Mouse (Mus musculus) adrenal gland, adult 2 months (tissue): ENCODE measurements around the gene Celf3. TPM values are rescaled to one million over a fixed set of nuclear protein-coding genes. Genes with fewer than 3 reads are reported as not detected.

ENCODE experiments used
- DNase-seq: peaks from one replicate; pipeline ENCODE4 v3.0.0; 2021
- polyA plus RNA-seq: library from polyadenylated mRNA; depleted of rRNA; stranded (reverse); fragments of >200 nt; gene quantifications from 2 replicates; pipeline ENCODE4 v1.2.3, GENCODE M21; 2012; rRNA removed
- total RNA-seq, 2 experiments: library from RNA; stranded (reverse); gene quantifications; 2 replicates each; pipeline ENCODE4 v1.2.3; 2021

Gene Celf3
- total and polyA plus RNA-seq, 3 experiments = 17.6 to 62.2 (median 27.7) TPM

DNA sequence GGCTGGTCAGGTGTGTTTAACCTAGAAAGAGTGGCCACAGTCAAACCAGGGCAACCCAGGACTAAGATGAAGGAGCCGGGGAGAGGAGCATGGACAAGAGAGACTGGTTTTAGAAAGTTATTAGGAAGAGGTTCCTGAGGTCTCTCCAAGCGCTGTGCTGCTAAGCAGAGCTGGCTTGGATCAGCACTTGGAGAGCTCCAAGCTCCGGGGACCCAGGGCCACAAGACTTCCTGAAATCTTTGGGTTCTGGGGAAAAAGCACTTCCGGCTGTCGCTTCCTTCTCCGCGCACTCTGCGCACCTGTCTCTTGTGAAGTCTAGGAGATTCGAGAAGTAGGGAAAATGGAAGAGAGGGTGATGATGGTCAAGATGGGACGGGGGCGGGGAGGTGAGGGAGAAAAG, 1.5 kb downstream of the Celf3 start:
- no peak for DNase-seq

DNA sequence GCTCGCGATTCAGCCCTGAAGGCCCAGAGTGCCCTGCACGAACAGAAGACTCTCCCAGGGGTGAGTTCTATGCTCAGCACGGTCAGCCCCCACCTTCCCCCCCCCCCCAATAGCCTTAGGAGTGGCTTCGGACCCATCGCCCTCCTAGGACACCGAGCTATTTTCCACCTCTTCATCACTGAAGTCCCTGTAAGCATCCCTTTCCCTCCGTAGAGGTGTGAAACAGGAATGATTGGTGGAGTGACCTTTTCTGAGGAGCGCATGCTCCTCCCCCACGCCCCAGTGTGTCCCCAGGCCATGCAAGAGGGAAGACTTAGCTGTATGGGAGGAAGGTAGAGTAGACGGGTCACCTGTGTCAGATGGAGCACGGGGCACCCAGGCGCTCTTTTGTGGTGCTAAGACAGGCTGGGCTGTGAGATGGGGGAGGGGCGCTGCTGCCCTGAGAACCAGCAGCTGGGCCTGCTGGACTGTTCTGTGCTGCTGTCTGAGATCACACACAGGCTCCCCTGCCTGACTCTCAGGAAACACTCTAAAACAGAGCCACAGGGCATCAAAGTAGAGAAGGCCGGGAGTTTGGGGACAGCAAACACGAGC, 2.3 kb downstream of the Celf3 start, which contains the start of gene Riiad1:
Riiad1 (minus strand) TSS at position 51 of the 594 bp plus-strand sequence.
- no peak for DNase-seq

DNA sequence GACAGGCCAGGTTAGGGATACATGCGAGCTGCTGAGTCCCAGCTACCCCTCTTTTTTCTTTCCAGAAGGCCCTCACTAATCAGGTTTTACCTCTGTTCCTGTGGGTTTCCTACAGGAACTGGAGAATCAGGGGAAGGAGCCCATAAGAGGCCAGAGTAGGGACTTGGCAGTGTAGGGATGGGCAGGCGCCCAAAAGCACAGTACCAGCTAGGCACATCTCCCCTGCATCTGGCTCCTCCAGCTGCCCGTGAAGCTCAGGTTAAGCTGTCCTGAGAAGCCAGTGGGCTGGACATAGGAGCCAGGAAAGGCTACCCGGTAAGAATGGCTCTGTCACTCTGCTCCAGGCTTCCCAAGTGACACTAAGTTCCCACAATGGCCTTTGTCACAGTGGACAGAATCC, 3.3 kb downstream of the Celf3 start:
- no peak for DNase-seq

DNA sequence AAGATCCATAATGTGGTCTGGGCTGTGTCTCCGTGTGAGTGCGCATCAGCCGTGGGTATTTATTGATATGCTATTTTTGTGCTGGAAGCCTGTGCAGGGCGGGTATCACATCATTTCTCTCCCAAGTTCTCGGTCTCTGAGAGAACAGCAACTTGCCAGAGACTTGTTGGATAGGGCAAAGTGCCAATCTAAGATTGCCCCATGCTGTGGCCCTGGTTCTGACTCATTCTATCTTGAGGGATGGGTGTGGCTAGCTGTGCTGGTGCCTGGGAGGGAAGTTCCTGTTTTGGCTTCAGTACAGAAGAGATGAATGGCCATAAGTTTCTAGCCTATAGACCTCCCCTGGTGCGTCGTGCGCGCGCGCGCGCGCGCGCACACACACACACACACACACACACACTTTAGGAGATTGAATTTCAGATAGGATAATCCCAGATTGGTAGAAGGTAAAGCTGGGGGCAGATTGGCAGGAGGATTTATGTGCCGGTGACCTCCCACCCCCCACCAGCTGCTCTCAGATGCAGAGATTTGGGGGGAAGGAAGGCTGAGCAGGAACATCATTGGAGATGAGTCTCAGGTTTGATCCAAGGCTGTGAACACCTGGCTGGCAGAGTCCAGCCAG, 4.8 kb downstream of the Celf3 start:
- DNase-seq = peak; percentile 58

DNA sequence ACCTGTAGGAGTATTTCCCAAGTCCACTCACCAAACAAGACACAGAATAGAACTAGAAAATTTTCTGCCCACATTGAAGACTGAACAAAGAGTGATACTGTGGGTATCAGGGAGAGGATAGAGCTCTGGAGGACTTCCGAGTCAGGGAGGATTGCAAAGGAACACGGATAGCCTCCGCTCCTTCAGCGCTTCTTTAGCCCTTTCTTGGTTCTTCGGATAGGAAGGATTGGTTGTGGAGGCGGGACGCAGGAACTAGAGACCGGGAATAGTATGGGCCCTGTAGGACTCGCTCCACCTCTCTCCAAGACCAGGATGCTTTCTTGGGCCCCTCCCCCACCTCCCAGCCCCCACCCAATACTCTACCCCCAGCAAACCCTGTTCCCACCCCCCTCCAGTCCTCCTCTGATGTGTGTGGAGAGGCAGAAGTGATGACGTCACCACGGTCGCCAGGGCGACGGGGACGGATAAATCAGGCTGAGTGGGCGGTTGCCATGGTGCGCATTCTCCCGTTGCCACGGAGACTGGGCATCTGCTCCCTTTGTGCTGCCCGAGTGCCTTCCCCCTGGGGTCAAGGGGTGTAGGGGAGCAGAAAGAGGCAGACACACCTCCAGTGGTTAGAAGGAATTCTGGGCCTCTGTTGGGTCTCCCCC, 5.8 kb downstream of the Celf3 start:
- peak; percentile 54 for DNase-seq

DNA sequence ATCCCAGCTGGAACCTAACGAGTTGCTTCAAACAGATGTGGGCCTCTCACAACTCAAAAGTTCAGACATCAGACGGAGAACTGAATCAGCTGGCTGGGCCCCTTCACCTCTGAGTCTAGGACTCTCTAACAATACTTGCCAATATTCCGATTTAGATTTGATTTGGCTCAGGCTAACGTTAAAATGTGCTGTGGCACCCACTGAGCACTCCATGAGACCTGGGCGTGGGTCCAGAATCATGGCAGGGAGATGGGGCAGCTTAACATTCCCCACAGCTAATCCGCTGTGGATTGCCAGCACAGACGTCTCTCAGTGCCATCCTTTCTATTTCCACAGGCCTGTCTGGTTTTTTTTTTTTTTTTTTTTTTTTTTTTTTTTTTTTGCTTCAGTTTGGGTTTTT, 7.8 kb downstream of the Celf3 start:
- no peak for DNase-seq

DNA sequence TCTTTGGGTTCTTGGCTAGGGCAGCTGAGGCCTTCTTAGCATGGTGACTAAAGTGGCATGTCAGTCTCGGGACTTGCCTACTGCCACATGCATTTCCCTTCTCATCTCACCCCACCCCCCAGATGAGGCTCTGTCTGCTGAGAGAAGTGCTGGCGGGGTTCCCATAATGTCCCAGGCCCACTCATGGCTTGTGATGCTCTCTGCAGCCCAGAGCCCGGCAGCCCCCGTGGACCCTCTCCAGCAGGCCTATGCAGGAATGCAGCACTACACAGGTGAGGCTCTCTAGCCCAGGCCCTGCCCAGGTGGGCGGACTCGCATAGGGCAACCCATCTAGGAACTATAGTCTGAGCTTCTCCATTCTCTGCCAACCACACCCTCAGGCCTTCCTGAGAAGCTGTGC, 9.5 kb downstream of the Celf3 start:
- no peak for DNase-seq

DNA sequence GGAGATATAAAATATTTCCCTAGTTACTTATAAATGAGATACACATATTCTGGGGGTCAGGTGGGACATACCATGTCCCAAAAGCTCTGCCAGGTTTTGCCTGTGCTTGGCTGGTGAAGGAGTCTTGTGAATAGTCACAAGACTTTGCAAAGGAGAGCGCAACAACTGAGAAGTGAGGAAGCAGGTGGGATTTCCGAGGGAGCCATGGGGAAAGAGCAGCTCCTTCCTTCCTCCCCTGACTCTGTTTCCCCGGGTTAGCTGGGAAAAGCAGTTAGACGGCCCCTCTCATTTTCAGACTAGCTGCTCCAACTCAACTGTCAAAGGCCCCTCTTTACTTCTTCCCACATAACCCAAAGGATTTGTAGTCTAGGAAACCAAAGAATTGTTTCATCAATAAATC, 19.1 kb downstream of the Celf3 start:
- no peak for DNase-seq

DNA sequence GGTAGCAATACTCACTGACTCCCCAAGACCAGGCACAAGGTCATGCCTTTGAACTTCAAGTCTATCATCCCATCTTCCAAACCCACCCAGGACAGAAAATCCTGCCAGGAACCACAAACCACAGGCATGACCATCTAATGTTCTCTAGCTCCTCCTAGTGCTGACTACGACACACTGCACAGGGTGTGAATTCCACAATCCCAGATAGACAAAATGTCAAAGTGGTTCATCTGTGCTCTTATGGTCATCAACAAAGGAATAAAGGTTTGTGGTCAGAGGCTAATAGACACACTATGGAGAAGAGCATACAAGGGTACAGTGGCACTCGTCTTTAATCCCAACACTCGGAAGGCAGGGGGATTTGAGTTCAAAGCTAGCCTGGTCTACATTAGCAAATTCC, 24.1 kb downstream of the Celf3 start:
- no peak for DNase-seq

DNA sequence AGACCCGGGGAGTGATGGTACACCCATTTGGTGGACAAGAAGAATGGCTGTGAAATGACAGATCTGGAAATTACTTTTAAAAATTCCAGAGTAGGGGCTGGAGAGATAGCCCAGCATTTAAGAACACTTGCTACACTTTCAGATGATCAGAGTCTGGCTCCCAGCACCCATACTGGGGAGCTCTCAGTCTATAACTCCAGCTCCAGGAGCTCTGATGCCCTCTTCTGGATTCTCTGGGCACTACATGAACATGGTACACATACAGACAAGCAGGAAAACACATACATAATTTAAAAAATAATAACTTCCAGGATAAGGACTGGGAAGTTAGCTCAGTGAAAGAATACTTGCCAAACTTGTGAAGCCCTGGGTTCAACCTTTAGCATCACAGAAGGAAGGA, 28.6 kb downstream of the Celf3 start:
- DNase-seq = no peak

DNA sequence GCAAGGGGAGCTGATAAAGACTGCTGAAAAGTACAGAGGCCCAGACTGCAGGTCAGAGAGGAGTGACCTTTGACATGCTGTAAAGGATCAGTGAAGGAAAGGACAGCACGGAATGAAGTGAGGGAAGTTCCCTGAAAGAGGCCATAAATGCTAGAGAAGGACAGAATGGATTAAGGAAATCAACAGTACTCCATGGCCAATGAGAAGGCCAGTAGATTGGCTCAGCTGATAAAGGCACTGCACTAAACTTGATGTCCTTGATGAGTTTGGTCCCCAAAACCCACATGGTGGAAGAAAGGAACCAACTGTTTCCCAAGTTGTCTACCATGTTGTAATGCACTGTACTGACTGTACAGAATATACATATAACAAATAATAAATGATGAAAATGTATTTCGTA, 48.6 kb downstream of the Celf3 start:
- no peak for DNase-seq

DNA sequence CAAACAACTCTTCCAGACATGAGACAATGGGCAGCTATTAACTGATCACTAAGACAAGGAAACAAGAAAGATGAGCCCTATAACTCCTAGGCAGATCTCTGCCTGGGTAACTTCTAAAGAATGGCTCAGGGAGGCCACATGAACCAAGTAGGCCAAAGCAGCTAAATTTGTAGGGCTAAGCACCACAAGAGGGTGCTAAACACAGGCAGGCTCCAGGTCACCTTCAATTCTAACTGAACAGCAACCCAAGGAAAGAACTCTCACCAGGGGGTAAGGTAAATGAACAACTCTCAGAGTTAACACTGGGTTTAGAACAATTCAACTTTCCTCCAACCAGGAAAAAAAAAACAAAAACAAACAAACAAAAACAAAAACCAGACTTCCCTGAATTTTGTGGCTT, 55.9 kb downstream of the Celf3 start:
- DNase-seq = peak; percentile 27

DNA sequence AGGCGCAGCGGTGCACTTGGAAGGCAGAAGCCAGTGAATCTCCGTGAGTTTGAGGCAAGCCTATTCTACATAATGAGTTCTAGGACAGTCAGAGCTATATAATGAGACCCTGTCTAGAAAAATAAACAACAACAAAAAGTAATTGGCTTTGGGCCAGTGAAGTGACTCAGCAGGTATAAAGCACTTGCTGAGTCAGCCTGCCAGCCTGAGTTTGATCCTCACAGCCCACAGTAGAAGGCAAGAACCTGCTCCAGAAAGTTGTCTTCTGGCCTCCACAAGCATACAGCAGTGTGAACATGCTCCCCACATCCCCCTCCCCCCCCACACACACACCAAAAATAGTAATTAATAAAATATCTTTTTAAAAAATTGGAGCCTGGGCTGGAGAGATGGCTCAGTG, 59.1 kb downstream of the Celf3 start:
- peak; percentile 7 for DNase-seq

Other genes with a start within 250 kb of the Celf3 start
- gene Gm4778, start 214.3 kb upstream of the Celf3 start, total RNA-seq = not detected
- gene Gm4778, start 214.3 kb upstream of the Celf3 start, polyA plus RNA-seq = not detected in 2 replicates
- 1 to 10 TPM; 8.2 to 8.5 TPM for gene Them4, start 168.2 kb upstream of the Celf3 start, total RNA-seq
- 0.34 and 0.74 TPM in 2 replicates for gene Them4, start 168.2 kb upstream of the Celf3 start, polyA plus RNA-seq
- not detected for gene Them5, start 136.2 kb upstream of the Celf3 start, total RNA-seq
- not detected in 2 replicates for gene Them5, start 136.2 kb upstream of the Celf3 start, polyA plus RNA-seq
- gene C2cd4d, start 115.9 kb upstream of the Celf3 start, total RNA-seq = under 1 TPM in 1 of 2 experiments, not detected in 1; 0.52 TPM
- 4.0 and 5.4 TPM in 2 replicates for gene C2cd4d, start 115.9 kb upstream of the Celf3 start, polyA plus RNA-seq
- gene Rorc, start 105.5 kb upstream of the Celf3 start, total RNA-seq = 10 to 100 TPM; 19.8 to 20.5 TPM
- 17.4 and 17.6 TPM in 2 replicates for gene Rorc, start 105.5 kb upstream of the Celf3 start, polyA plus RNA-seq
- under 1 TPM; 0.26 to 0.62 TPM for gene Lingo4, start 79.8 kb upstream of the Celf3 start, total RNA-seq
- gene Lingo4, start 79.8 kb upstream of the Celf3 start, polyA plus RNA-seq = 0.22 and 0.37 TPM in 2 replicates
- gene Tdrkh, start 65.0 kb upstream of the Celf3 start, total RNA-seq = 10 to 100 TPM in 1 of 2 experiments, 1 to 10 TPM in 1; 6.4 to 14.7 TPM
- 0.23 and 0.24 TPM in 2 replicates for gene Tdrkh, start 65.0 kb upstream of the Celf3 start, polyA plus RNA-seq
- 10 to 100 TPM; 46.4 to 84.5 TPM for gene Mrpl9, start 35.0 kb upstream of the Celf3 start, total RNA-seq
- 16.4 and 18.0 TPM in 2 replicates for gene Mrpl9, start 35.0 kb upstream of the Celf3 start, polyA plus RNA-seq
- under 1 TPM in 1 of 2 experiments, not detected in 1; 0.24 TPM for gene Oaz3, start 34.4 kb upstream of the Celf3 start, total RNA-seq
- gene Oaz3, start 34.4 kb upstream of the Celf3 start, polyA plus RNA-seq = 0.15 TPM in 1 of 2 replicates, not detected in the other
- gene Riiad1, start 2.0 kb downstream of the Celf3 start, total RNA-seq = 1 to 10 TPM; 2.8 to 3.5 TPM
- not detected in 2 replicates for gene Riiad1, start 2.0 kb downstream of the Celf3 start, polyA plus RNA-seq
- gene Snx27, start 104.4 kb downstream of the Celf3 start, total RNA-seq = 10 to 100 TPM; 40.5 to 41.9 TPM
- 5.4 and 5.6 TPM in 2 replicates for gene Snx27, start 104.4 kb downstream of the Celf3 start, polyA plus RNA-seq
- not detected for gene Gm10972, start 164.8 kb downstream of the Celf3 start, total RNA-seq
- gene Gm10972, start 164.8 kb downstream of the Celf3 start, polyA plus RNA-seq = not detected in 2 replicates
- gene Tuft1, start 180.6 kb downstream of the Celf3 start, total RNA-seq = 10 to 100 TPM; 13.2 to 13.8 TPM
- 6.8 and 7.1 TPM in 2 replicates for gene Tuft1, start 180.6 kb downstream of the Celf3 start, polyA plus RNA-seq
- gene Selenbp2, start 215.3 kb downstream of the Celf3 start, total RNA-seq = 10 to 100 TPM; 10.5 to 15.3 TPM
- 0.33 and 1.5 TPM in 2 replicates for gene Selenbp2, start 215.3 kb downstream of the Celf3 start, polyA plus RNA-seq